Mouse (Mus musculus) spleen, adult 2 months (tissue): Measurements from ENCODE around the gene Spns3.

Experiments
- CTCF ChIP-seq: fragments of 200-500 bp; IDR thresholded peaks from 2 replicates; pipeline ENCODE4 v1.5.1; 2011; ENCODE audit warnings: mild to moderate bottlenecking, inconsistent platforms; ENCODE audit not compliant: insufficient read depth, insufficient read length, insufficient replicate concordance; ENCODE audit errors: extremely low read depth
- POLR2A ChIP-seq: fragments of 200-500 bp; IDR thresholded peaks from 2 replicates; pipeline ENCODE4 v1.6.1; 2011; ENCODE audit warnings: low read depth, low read length, inconsistent platforms

DNA sequence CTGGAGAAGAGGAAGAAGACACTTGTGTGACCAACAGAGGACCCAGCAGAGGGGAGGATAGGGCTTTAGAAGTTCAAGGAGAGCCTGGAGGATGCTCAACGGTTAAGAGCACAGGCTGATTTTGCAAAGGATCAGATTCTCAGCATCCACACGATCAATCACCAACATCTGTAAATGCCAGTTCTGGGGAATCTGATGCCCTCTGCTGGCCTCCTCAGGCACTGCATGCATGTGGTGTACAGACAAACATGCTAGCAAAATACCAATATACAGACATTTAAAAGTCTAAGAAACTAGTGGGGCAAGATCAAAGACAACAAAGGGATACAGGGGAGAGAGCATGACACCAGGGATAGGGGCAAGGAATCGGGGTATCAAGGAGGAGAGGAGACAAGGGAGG lies 14.8 kb downstream of the Spns3 start:
- TF ChIP-seq CTCF (peak; percentile 24; the same call in 1 of the 2 replicates), POLR2A (no peak)
